Mouse (Mus musculus): Measurements from ENCODE around the gene 1700067K01Rik. TPM values are rescaled to one million over a fixed set of nuclear protein-coding genes. Genes with fewer than 3 reads are reported as not detected.

1700067K01Rik gene
- polyA plus RNA-seq, 1 experiment from 2014 or later = 1.1 TPM

- H3K27me3 ChIP-seq (ENCODE audit: insufficient read depth, low read length) = no peaks in the 10 kb centered on the region
- H3K4me1 ChIP-seq (ENCODE audit: insufficient read depth, low read length) = peaks cover 25% of the 10 kb centered on the region
- H3K27ac ChIP-seq (ENCODE audit: low read length) = peak within 1 kb of the TSS; percentile 74
- WGBS = 0% methylated on average over 72 of the region's 94 CpGs
- ATAC-seq (ENCODE audit: low FRiP score, low TSS enrichment) = peak; percentile 100
- peak within 1 kb of the TSS; percentile 88 for H3K4me2 ChIP-seq (replicated peaks; ENCODE audit: low read depth, low read length)
- H3K36me3 ChIP-seq (ENCODE audit: insufficient read depth, low read length) = peaks cover 14% of the 10 kb centered on the region; the same call in 1 of the 2 replicates
- H3K9ac ChIP-seq (replicated peaks; ENCODE audit: low read length) = peak within 1 kb of the TSS; percentile 90
- no peaks in the 10 kb centered on the region for H3K9me3 ChIP-seq (ENCODE audit: low read length)
- H3K4me3 ChIP-seq (ENCODE audit: low read length) = peak within 1 kb of the TSS; percentile 93
Measured at GRCm38 (mm10) chr8:83972150-83973120, 28.9 kb upstream of the 1700067K01Rik start, which contains the start of gene Prkaca. Gene Prkaca (plus strand): TSS chr8:83972993.

GRCm38 (mm10) chr8:83973161-83974031, 27.9 kb upstream of the 1700067K01Rik start:
- Histone ChIP-seq H3K4me3 (ENCODE audit: low read length) (peak overlapping the region; percentile 93), H3K4me1 (ENCODE audit: insufficient read depth, low read length) (peaks cover 31% of the 10 kb centered on the region), H3K36me3 (ENCODE audit: insufficient read depth, low read length) (peaks cover 9% of the 10 kb centered on the region; the same call in 1 of the 2 replicates), H3K27ac (ENCODE audit: low read length) (peak overlapping the region; percentile 56), H3K9me3 (ENCODE audit: low read length) (no peaks in the 10 kb centered on the region), H3K4me2 (replicated peaks; ENCODE audit: low read depth, low read length) (peak overlapping the region; percentile 87), H3K27me3 (ENCODE audit: insufficient read depth, low read length) (no peaks in the 10 kb centered on the region), H3K9ac (replicated peaks; ENCODE audit: low read length) (peak overlapping the region; percentile 90)
- peak; percentile 0 for ATAC-seq (ENCODE audit: low FRiP score, low TSS enrichment)
- WGBS = 2% methylated on average over 32 of the region's 37 CpGs

DNA sequence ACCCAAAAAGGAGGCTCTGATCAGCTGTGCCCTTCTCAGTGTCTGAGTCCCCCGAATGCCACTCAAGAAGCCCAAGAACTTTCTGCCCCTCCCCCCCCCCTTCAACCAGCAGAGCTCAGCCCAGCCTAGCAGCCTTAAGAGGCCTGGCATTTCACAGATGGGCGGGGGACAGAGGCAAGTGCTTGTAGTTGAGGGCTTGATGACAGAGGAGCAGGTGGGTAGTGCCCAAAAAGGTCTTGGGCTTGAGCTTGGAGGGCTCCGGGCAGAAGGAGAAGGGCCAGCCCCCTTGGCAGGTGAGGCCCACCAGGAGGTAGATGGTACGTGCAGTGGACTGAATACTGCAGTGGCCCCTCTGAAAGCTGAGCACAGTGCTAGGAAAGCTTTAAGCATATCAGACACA, 26.8 kb upstream of the 1700067K01Rik start:
- Histone ChIP-seq H3K36me3 (ENCODE audit: insufficient read depth, low read length) (peaks cover 4% of the 10 kb centered on the region; the same call in 1 of the 2 replicates), H3K4me1 (ENCODE audit: insufficient read depth, low read length) (peaks cover 31% of the 10 kb centered on the region), H3K27me3 (ENCODE audit: insufficient read depth, low read length) (no peaks in the 10 kb centered on the region), H3K9me3 (ENCODE audit: low read length) (no peaks in the 10 kb centered on the region), H3K27ac (ENCODE audit: low read length) (no peak overlapping the region), H3K9ac (replicated peaks; ENCODE audit: low read length) (no peak overlapping the region; the same call in 1 of the 2 replicates), H3K4me2 (replicated peaks; ENCODE audit: low read depth, low read length) (peak overlapping the region; percentile 87), H3K4me3 (ENCODE audit: low read length) (no peak overlapping the region)
- WGBS = 83% methylated on average over 4 of the region's 4 CpGs
- no peak for ATAC-seq (ENCODE audit: low FRiP score, low TSS enrichment)

DNA sequence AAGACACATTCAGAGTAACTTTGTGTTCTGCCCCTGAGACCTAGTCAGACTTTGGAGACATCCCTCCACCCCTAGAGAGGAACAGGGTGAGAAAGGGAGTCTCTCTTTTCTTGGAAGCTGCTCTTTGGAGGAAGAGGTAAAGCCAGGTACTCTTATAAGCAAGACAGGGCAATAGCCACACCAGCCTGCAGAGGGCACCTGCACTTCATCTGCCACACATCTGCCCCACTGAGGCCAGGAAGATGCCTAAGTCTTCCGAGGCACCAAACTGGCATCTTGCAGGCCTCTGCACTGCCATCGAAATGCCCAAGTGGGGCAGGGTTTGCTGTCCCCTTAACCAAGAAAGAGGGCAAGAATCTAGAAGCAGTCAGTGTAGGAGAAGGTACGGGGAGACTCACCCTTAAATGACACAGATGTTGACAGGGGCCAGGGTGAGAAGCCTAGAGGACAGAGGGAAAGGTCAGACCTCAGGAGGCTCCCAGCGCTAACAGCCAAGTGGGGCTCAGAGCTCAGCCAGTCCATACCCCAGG, 25.1 kb upstream of the 1700067K01Rik start:
- no peak for ATAC-seq (ENCODE audit: low FRiP score, low TSS enrichment)
- H3K4me1 ChIP-seq (ENCODE audit: insufficient read depth, low read length) = peaks cover 31% of the 10 kb centered on the region
- no peak overlapping the region for H3K4me3 ChIP-seq (ENCODE audit: low read length)
- H3K4me2 ChIP-seq (replicated peaks; ENCODE audit: low read depth, low read length) = no peak overlapping the region
- H3K36me3 ChIP-seq (ENCODE audit: insufficient read depth, low read length) = peaks cover 6% of the 10 kb centered on the region
- 0 out of 2 replicates have a peak overlapping the region, but pooled peaks have one; percentile 12 for H3K9ac ChIP-seq (replicated peaks; ENCODE audit: low read length)
- no peak overlapping the region for H3K27ac ChIP-seq (ENCODE audit: low read length)
- H3K27me3 ChIP-seq (ENCODE audit: insufficient read depth, low read length) = no peaks in the 10 kb centered on the region
- WGBS = 73% methylated on average over 4 of the region's 4 CpGs
- H3K9me3 ChIP-seq (ENCODE audit: low read length) = no peaks in the 10 kb centered on the region

DNA sequence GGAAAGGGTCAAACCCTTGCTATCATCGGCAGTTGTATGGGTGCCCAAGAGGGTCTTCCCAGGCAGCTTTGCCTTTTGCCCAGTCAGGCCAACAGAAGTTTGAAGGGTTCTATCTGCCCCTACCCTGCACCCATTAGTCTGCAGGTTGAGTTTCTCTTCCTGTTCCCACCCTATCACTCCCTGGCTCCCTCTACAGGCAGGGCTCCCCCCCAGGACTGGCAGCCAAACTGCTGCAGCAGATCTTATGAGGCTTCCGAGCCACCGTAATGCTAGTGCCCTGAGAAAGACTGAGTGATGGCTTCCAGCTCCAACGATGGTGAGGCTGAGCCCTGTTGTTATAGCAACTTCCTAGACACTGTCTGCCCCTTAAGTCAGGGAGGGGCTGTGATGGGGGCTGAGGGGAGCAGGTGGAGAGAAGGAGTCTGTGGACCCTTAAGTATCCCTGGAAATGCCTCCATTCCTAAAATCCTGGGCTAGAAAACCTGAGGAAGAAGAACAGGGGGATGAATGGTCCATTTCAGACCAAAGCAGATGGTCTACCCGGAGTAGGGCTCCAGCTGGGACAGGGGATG, 24.4 kb upstream of the 1700067K01Rik start:
- no peak overlapping the region for H3K9ac ChIP-seq (replicated peaks; ENCODE audit: low read length)
- no peak overlapping the region for H3K27ac ChIP-seq (ENCODE audit: low read length)
- H3K4me3 ChIP-seq (ENCODE audit: low read length) = no peak overlapping the region
- no peaks in the 10 kb centered on the region for H3K9me3 ChIP-seq (ENCODE audit: low read length)
- no peak for ATAC-seq (ENCODE audit: low FRiP score, low TSS enrichment)
- H3K36me3 ChIP-seq (ENCODE audit: insufficient read depth, low read length) = peaks cover 13% of the 10 kb centered on the region
- 87% methylated on average over 5 of the region's 5 CpGs for WGBS
- H3K4me2 ChIP-seq (replicated peaks; ENCODE audit: low read depth, low read length) = no peak overlapping the region
- no peaks in the 10 kb centered on the region for H3K27me3 ChIP-seq (ENCODE audit: insufficient read depth, low read length)
- H3K4me1 ChIP-seq (ENCODE audit: insufficient read depth, low read length) = peaks cover 28% of the 10 kb centered on the region

DNA sequence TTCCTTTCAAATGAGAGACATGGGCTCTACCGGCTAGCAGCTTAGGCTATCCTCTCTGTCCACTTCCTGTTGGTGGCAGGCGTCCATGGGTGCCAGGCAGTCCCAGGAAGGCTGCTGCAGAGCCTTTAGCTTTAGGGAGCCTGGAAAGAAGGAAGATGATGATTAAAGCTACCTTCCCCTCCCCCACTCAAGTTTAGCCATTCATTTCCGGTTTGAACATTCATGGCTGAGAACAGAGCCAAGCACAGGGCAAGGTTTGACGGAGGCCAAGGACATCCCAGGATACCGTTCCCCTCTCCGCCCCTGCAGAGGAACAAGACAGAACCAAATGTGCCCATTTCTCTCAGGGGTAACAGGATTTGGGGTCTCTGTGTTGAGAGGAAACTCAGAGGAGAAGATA, 23.7 kb upstream of the 1700067K01Rik start:
- Histone ChIP-seq H3K4me2 (replicated peaks; ENCODE audit: low read depth, low read length) (no peak overlapping the region), H3K27me3 (ENCODE audit: insufficient read depth, low read length) (no peaks in the 10 kb centered on the region), H3K9me3 (ENCODE audit: low read length) (no peaks in the 10 kb centered on the region), H3K36me3 (ENCODE audit: insufficient read depth, low read length) (peaks cover 21% of the 10 kb centered on the region), H3K4me3 (ENCODE audit: low read length) (no peak overlapping the region), H3K9ac (replicated peaks; ENCODE audit: low read length) (0 out of 2 replicates have a peak overlapping the region, but pooled peaks have one; percentile 1), H3K4me1 (ENCODE audit: insufficient read depth, low read length) (peaks cover 26% of the 10 kb centered on the region), H3K27ac (ENCODE audit: low read length) (peak overlapping the region; percentile 13; the same call in 1 of the 2 replicates)
- WGBS = 51% methylated on average over 6 of the region's 6 CpGs
- no peak for ATAC-seq (ENCODE audit: low FRiP score, low TSS enrichment)

GRCm38 (mm10) chr8:83978200-83978599, 23.1 kb upstream of the 1700067K01Rik start:
- H3K9ac ChIP-seq (replicated peaks; ENCODE audit: low read length) = no peak overlapping the region
- no peak overlapping the region for H3K4me3 ChIP-seq (ENCODE audit: low read length)
- 76% methylated on average over 9 of the region's 9 CpGs for WGBS
- H3K4me2 ChIP-seq (replicated peaks; ENCODE audit: low read depth, low read length) = no peak overlapping the region
- H3K9me3 ChIP-seq (ENCODE audit: low read length) = no peaks in the 10 kb centered on the region; the same call in 1 of the 2 replicates
- peaks cover 26% of the 10 kb centered on the region for H3K36me3 ChIP-seq (ENCODE audit: insufficient read depth, low read length)
- peaks cover 26% of the 10 kb centered on the region for H3K4me1 ChIP-seq (ENCODE audit: insufficient read depth, low read length)
- no peaks in the 10 kb centered on the region for H3K27me3 ChIP-seq (ENCODE audit: insufficient read depth, low read length)
- no peak for ATAC-seq (ENCODE audit: low FRiP score, low TSS enrichment)
- H3K27ac ChIP-seq (ENCODE audit: low read length) = peak overlapping the region; percentile 13; the same call in 1 of the 2 replicates

- Histone ChIP-seq H3K27ac (ENCODE audit: low read length) (no peak overlapping the region), H3K4me3 (ENCODE audit: low read length) (no peak overlapping the region), H3K9me3 (ENCODE audit: low read length) (no peaks in the 10 kb centered on the region; the same call in 1 of the 2 replicates), H3K4me2 (replicated peaks; ENCODE audit: low read depth, low read length) (no peak overlapping the region), H3K9ac (replicated peaks; ENCODE audit: low read length) (no peak overlapping the region), H3K4me1 (ENCODE audit: insufficient read depth, low read length) (peaks cover 13% of the 10 kb centered on the region), H3K27me3 (ENCODE audit: insufficient read depth, low read length) (no peaks in the 10 kb centered on the region), H3K36me3 (ENCODE audit: insufficient read depth, low read length) (peaks cover 42% of the 10 kb centered on the region)
- no peak for ATAC-seq (ENCODE audit: low FRiP score, low TSS enrichment)
- WGBS = 84% methylated on average over 1 of the region's 1 CpGs
Measured at GRCm38 (mm10) chr8:83980250-83980649, 21.1 kb upstream of the 1700067K01Rik start.

GRCm38 (mm10) chr8:83980845-83981244, 20.5 kb upstream of the 1700067K01Rik start:
- 84% methylated on average over 8 of the region's 8 CpGs for WGBS
- no peak overlapping the region for H3K27ac ChIP-seq (ENCODE audit: low read length)
- peaks cover 45% of the 10 kb centered on the region for H3K36me3 ChIP-seq (ENCODE audit: insufficient read depth, low read length)
- peaks cover 13% of the 10 kb centered on the region for H3K4me1 ChIP-seq (ENCODE audit: insufficient read depth, low read length)
- no peaks in the 10 kb centered on the region for H3K27me3 ChIP-seq (ENCODE audit: insufficient read depth, low read length)
- H3K4me2 ChIP-seq (replicated peaks; ENCODE audit: low read depth, low read length) = no peak overlapping the region
- no peak overlapping the region for H3K9ac ChIP-seq (replicated peaks; ENCODE audit: low read length)
- H3K9me3 ChIP-seq (ENCODE audit: low read length) = no peaks in the 10 kb centered on the region; the same call in 1 of the 2 replicates
- no peak for ATAC-seq (ENCODE audit: low FRiP score, low TSS enrichment)
- H3K4me3 ChIP-seq (ENCODE audit: low read length) = no peak overlapping the region
